Mouse (Mus musculus) embryonic fibroblast, embryonic 13.5 days (primary cell): Measurements from ENCODE around the gene Rap1gap.

ENCODE experiments used
- CTCF ChIP-seq: IDR thresholded peaks from 2 replicates; pipeline ENCODE4 v1.5.1; 2011; ENCODE audit warnings: mild to moderate bottlenecking, control low read depth, low read length, moderate library complexity, borderline replicate concordance; ENCODE audit not compliant: insufficient read depth
- POLR2A ChIP-seq: IDR thresholded peaks from 2 replicates; pipeline ENCODE4 v1.6.1; 2011; ENCODE audit warnings: low read depth, mild to moderate bottlenecking, control low read depth, low read length, moderate library complexity

DNA sequence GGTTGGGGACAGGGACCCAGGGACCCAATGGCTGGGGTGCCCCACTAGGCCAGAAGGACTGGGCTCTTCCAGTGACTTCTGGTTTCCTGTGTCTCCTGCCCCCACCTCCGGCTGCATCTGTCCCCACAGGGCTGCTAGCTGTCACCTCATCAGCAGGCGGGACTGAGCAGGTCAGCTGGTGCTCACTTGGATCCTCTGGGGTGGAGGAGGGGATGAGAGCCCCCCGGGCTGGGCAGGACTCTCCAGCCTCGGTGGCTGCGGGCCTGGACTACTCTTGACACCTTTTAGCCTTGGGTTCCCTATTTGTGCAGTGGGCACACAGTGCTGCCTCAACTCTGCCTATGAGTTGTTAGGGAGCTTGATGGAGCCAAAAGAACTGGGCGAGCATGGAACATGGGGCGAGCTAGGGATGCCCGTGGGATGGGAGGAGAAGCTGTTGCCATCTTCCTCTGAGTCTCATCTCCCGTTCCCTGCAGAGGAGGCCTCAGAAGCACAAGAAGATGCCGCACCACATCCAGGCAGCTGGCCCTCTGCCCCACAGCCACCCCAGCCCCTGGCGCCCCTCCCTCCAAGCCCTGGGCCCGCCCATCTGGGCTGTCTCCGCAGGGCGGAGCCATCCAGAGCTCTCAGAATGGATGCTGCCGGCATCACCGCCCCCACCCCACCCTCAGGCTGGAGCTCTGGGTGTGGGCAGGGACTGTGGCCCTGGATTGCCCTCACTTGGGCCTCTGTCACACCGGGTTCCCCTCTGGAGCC lies 64.1 kb downstream of the Rap1gap start:
- TF ChIP-seq CTCF (no peak), POLR2A (no peak)
